Mouse (Mus musculus): Measurements from ENCODE around the gene Tbl1xr1.

Tbl1xr1 gene

DNA sequence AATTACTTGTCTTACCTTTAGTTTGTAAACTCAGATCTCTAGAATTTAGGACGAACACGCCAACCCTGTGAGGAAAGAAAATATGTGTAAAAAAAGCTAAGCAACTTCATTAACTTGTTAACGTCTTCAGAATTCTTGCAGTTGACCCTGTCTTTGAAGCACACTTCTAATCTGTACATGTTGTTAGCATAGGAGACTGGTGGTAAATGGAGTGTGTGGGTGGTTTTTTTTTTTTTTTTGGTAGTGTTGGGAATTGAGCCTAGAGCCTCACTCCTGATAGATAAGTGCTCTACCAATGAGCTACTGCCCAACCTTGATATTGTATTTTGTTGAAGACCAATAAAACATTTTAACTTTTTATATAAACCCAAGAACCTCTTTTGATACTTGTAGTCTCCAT is 2.1 kb downstream of the Tbl1xr1 start:
- CTCF ChIA-PET = interaction anchor here in 1 of 4 experiments (0.7 kb wide), 1 partner anchor 142 kb away, joined by 4 read pairs; no protein-coding TSS in a partner anchor
- POLR2A ChIA-PET = interaction anchor here in 3 of 4 experiments (0.6 to 9.6 kb wide), 33 partner anchors 9 to 1217 kb away, joined by 3 to 136 read pairs (median 4); no protein-coding TSS in a partner anchor

DNA sequence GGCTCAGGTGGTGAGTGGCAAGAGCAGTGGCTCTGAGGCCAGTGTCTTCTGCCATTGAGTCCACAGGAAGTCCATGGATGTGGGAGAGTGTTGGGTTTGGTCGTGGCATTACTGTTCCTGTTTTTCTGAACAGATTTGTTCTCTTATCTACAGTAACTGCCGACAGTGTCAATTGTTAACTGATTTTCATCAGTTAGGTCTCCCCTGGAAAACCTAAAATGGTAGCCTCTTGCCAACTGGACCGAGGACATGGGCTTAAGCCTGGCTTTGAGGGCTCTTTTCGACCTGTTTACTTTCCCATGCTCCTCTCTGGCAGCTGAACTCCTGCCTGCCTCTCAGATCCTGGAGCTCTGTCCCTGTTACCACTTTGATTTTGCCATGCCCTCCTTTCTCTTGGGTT is 5.4 kb downstream of the Tbl1xr1 start:
- POLR2A ChIA-PET = interaction anchor here in 3 of 4 experiments (0.6 to 1.9 kb wide), 14 partner anchors 9 to 145 kb away, joined by 3 to 8 read pairs (median 4); no protein-coding TSS in a partner anchor
- CTCF ChIA-PET = no interaction called here

DNA sequence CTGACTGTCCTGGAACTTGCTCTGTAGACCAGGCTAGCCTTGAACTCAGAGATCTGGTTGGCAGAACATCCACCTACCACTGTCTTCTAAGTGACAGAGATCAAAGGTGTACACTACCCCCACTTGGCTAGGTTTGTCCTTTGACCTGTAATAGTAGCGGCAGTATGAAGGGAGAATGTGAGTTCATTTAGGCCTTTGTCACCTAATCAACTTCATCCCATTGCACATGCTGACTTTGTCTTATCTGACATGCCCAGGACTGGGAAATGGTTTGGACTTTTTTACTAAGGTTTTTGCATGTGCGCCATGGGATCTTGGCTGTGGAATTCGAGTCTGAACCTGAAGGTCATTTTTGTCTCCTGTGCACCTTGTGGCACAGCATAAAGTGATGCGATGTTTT is 6.4 kb downstream of the Tbl1xr1 start:
- CTCF ChIA-PET = no interaction called here
- POLR2A ChIA-PET = interaction anchor here in 2 of 4 experiments (1.0 to 1.5 kb wide), 2 partner anchors 39 to 74 kb away, joined by 3 to 5 read pairs; no protein-coding TSS in a partner anchor

DNA sequence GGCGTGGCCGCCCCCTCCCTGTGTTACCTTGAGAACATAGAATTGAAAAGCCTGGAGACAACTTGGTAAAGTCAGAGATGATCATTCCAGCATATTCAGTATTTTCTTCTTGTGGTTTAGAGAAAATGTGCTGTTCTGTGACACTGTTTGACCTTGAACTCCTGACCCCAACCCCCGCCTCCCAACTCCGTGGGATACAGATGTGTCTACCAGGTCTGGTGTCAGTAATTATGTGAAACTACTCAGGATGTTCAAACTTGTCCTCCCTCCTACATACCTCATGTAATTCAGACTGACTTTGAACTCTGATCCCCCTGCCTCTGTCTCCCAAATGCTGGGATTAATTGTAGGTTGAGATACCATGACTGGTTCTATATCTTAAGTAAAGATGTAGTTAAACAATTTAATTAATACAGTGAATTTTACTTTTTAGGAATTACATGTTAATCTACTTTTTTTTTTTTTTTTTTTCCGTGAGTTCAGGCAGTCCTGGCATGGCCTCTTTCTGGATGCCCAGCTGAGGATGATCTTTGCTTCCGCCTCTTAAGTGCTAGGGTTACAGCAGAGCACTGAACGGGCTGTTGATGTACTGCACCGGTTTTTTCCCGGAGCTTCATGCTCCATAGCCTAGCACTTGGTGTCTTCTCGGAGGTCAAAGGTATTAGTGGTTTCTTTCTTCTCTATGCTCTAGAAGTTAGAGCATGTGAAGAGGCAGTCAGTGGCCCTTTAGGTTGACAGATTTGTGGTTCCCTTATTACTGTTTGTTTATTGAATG is 8.0 kb downstream of the Tbl1xr1 start:
- ChIA-PET CTCF (no interaction called here), POLR2A (interaction anchor here (0.7 to 2.3 kb wide), 13 partner anchors 8 to 72 kb away, joined by 3 to 11 read pairs (median 4); partner anchors contain the start of gene Tbl1xr1 (in 3 of the 4))

DNA sequence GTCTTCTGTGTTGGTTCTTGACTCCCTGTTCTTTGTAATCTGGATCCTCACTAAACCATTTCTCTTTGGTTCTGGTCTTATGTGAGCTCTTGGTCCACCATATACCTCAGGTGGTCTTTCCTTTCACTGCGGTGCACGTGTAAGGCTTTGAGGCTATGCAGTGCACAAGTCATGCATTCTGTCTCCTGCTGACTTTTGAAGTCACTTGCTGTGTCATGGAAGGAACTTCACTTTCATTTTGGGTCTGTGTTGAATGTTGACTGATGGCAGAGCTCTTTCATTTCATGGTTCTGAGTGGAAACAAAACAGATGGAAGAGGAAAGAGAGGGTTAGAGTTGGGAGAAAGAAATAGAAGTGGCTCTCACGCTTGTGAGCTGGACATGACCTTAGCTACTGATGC is 13.4 kb downstream of the Tbl1xr1 start:
- POLR2A ChIA-PET = interaction anchor here (0.5 to 2.3 kb wide), 24 partner anchors 12 to 155 kb away, joined by 3 to 12 read pairs (median 3); partner anchors contain the start of gene Tbl1xr1 (in 3 of the 4)

DNA sequence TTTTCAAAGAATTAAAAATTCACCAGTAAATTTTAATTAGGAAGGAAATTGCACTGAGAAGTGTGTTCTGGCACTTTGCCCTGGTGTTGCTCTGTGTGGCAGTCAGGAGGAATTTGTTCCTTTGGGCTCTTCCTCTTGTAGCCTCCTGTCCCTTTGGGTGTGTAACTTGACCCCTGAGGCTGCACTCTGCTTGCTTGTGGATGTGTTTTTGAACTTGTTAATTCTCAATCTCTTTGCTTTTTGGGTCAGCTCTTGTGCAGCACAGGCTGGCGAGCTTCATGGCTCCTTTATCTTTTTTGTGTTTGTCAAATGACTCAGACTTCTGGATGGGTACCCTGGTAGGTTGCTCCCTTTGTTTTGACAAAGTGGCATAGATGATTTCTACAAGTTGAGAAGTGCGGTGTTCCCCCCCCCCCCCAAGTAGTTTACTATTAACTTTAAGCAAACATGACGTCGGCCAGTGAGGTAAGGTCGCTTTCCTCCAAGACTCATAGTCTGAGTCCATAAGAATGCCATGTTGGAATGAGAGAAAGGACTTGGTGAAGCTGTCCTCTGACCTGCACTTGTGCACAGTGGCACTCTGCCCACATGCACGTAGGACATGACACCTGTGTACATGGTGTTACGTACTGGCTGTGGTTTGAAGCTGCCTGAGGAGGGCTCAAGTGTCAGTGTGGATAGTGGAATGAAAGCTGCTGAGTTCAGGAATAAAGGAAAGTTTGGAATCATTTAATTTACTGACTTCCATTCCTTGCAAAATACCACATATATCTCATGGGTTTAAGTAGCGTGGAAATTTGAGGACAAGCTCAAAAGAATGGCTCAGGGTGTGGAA is 14.2 kb downstream of the Tbl1xr1 start:
- POLR2A ChIA-PET = interaction anchor here (0.5 to 2.3 kb wide), 35 partner anchors 8 to 203 kb away, joined by 3 to 12 read pairs (median 4); partner anchors contain the start of gene Tbl1xr1 (in 3 of the 4)

More for the DNA sequence above, 13.4 kb downstream of the Tbl1xr1 start:
- CTCF ChIA-PET = interaction anchor here in 1 of 4 experiments (0.6 kb wide), 1 partner anchor 93 kb away, joined by 3 read pairs; no protein-coding TSS in a partner anchor

DNA sequence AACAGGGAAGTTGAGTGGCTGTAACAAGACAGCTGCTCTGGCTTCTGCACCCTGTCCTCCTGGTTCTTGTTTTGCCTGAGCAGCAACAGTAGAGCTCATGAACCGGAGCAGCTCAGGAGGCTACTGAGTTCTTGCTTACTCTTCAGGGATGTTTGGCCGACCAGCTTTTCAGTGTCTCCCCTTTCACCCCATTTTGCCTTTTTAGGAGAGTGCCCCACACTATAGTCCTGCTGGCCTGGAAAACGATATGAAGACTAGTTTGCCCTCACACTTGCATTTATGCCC is 14.8 kb downstream of the Tbl1xr1 start:
- CTCF ChIA-PET = interaction anchor here in 2 of 4 experiments (0.6 to 0.9 kb wide), 2 partner anchors 14 to 66 kb away, joined by 3 to 6 read pairs; no protein-coding TSS in a partner anchor
- POLR2A ChIA-PET = interaction anchor here in 3 of 4 experiments (0.6 to 2.3 kb wide), 12 partner anchors 8 to 155 kb away, joined by 3 to 12 read pairs (median 4); partner anchors contain the start of gene Tbl1xr1 (in 1 of the 3)

More for the DNA sequence above, 14.2 kb downstream of the Tbl1xr1 start:
- CTCF ChIA-PET = interaction anchor here in 2 of 4 experiments (0.6 to 0.9 kb wide), 2 partner anchors 14 to 65 kb away, joined by 3 to 6 read pairs; no protein-coding TSS in a partner anchor

DNA sequence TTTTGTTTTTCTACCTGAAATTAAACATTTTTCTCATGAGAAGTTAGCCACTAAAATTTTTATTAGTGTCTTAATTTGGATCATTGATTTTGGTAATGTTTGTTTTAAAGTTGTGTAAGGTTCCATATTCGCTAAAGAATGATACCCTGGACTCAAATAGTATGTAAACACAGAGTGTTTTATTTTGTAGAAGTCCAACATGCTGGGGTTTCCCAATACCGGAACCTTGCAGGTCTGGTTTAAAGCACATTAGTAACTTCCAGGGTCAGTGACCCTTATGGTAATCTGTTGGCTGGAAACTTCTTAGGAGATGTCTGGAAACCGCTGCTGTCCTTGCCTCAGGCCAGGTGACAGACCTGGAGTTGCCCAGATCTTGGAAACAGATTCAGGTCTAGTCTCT is 15.2 kb downstream of the Tbl1xr1 start:
- CTCF ChIA-PET = no interaction called here
- POLR2A ChIA-PET = interaction anchor here in 2 of 4 experiments (0.5 to 1.7 kb wide), 7 partner anchors 10 to 63 kb away, joined by 3 to 7 read pairs (median 3); partner anchors contain the start of gene Tbl1xr1 (in 1 of the 2)

DNA sequence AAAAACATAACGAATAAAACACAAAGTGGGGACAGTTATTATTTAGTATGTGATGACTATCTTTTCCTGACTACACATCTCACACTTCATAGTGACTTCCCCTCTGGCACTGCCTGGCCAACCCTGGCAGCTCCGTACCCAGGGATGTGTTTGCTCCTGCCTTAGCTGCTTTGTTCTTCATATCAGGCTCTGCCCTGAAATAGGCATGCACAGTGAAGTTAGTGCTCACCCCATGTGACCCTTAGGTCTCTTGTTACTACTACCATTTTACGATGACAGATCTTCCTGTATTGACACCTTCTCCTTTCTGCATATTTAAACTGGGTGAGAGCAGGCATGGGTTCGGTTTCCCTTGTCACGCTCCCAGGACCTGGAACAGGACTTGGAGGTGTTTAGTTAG is 16.3 kb downstream of the Tbl1xr1 start:
- POLR2A ChIA-PET = interaction anchor here in 2 of 4 experiments (1.0 to 3.0 kb wide), 10 partner anchors 11 to 71 kb away, joined by 3 to 13 read pairs (median 4); partner anchors contain the start of gene Tbl1xr1 (in 1 of the 2)
- CTCF ChIA-PET = interaction anchor here in 2 of 4 experiments (0.6 kb wide), 2 partner anchors 40 to 408 kb away, joined by 3 to 4 read pairs; no protein-coding TSS in a partner anchor

DNA sequence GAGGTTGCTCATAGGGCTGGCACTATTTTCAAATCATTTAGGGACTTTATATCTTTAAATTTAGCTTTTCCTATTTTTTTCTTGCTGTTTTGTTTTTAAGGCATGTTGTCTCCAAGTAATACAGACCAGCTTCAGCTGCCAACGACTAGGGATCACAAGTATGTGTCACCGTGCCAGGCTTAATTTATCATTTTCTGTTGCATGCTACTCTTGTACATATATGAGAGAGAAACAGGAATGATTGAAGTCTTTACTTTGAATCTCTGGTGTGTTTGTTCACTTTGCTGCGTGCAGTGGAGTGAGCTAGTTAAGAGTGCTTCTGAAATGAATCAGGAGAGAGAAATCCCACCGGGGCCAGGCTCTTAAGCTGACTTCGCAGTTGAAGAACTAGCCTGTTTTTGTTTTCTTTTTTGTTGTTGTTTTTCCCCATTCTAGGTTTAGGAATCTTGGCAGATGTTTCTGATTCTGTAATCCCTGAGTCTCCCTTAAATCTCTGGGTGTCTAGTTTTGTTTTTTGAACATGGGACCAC is 27.6 kb downstream of the Tbl1xr1 start:
- POLR2A ChIA-PET = interaction anchor here in 3 of 4 experiments (0.5 to 3.2 kb wide), 15 partner anchors 9 to 169 kb away, joined by 3 to 12 read pairs (median 4); partner anchors contain the start of gene Tbl1xr1 (in 2 of the 3)
- CTCF ChIA-PET = interaction anchor here in 1 of 4 experiments (0.6 kb wide), 1 partner anchor 15 kb away, joined by 3 read pairs; no protein-coding TSS in a partner anchor

DNA sequence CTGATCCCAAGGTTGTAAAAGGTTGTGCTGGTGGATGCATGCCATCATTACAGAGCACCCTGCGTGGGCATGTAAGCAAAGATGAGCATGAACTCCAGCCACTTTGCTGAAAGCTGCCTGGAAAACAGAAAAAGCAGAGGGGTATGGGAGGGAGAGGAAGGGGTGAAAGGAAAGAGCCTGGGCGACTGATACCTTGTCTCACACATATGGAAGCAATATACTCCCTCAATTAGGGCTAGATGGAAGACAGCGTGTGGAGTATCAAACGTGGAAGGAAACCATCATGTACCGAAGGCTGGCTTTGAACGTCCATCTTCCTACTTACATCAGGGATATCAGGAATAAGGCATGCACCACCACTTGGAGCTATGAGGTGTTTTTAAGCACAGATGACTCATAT is 29.0 kb downstream of the Tbl1xr1 start:
- CTCF ChIA-PET = no interaction called here
- POLR2A ChIA-PET = interaction anchor here in 3 of 4 experiments (0.7 to 3.2 kb wide), 10 partner anchors 9 to 810 kb away, joined by 3 to 12 read pairs (median 4); partner anchors contain the start of gene Tbl1xr1 (in 1 of the 3)

DNA sequence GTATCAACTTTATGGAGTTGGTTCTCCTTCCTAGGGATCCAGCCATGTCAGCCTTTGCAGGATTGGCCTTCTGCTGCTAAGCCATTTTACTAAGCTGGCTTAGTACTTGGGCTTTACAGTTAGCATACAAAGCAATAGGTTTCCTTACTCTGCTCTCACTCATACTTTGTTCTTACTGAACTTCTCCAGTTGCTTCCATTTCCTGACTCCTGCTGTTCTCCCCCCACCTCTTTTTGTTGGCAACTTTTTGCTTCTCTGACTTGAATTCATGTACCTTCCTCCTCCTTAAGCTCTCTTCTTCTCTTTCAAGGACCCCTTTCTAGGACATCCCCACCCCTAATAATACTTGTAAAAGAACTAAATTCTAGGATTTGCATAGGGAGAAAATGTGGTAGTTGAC is 31.6 kb downstream of the Tbl1xr1 start:
- CTCF ChIA-PET = no interaction called here

DNA sequence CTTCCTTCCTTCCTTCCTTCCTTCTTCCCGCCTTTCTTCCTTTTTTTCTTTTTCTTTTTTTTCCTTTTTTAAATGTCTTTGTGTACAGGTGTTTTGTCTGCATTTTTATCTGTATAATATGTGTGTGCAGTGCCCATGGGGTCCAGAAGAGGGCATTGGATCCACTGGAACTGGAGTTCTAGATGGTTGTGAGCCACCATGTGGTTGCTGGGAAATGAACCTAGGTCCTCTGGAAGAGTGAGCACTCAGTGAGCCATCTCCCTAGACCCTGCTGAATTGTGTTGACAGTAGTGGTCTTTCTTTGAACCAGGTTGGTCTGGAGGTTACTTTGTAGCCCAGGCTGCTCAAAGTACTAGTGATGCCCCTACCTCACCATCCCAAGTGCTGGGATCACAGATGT is 33.2 kb downstream of the Tbl1xr1 start:
- CTCF ChIA-PET = no interaction called here
- POLR2A ChIA-PET = no interaction called here

More for the DNA sequence above, 31.6 kb downstream of the Tbl1xr1 start:
- POLR2A ChIA-PET = interaction anchor here in 2 of 4 experiments (0.5 to 1.9 kb wide), 10 partner anchors 8 to 496 kb away, joined by 3 to 7 read pairs (median 3); partner anchors contain the start of gene Tbl1xr1 (in 1 of the 2)

DNA sequence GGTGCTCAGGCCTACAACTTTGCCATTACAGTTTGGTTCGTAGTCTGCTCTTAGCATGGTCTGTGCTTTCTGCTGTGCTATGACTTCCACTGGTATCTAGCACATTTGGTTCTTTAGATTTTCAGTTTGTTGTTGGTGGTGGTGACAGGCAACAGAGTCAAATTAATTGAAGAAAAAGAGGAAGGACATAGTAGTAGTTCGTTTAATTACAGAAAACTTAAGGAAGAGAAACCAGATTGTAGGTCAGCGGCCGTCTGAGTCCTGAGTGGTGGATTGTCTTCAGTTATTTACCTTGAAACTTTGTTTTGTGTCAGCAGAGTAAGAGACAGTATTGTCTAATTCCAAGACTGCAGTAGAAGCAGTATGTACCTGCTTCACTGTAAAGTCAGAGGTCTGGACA is 37.3 kb downstream of the Tbl1xr1 start:
- CTCF ChIA-PET = no interaction called here
- POLR2A ChIA-PET = interaction anchor here in 2 of 4 experiments (0.8 to 1.5 kb wide), 6 partner anchors 8 to 30 kb away, joined by 3 to 5 read pairs (median 4); no protein-coding TSS in a partner anchor

DNA sequence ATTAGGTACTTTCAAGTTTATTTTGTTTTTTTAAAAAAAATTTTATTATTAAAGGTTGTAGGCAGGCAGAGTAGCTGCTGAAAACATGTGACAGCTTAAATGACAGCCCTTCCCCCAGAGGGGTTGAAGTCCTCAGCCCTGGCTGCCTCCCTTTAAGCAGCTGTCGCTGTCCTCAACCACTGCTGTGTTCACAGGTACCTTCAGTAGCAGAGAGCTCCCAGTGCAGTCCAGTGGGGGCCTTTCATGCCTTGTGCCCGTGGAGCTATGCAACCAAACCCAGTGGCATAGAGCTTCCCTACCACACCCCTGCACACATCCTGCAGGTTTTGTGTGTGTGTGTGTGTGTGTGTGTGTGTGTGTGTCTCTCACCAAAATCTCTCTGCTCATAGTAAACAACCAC is 38.8 kb downstream of the Tbl1xr1 start:
- ChIA-PET POLR2A (interaction anchor here in 3 of 4 experiments (0.5 to 3.2 kb wide), 15 partner anchors 8 to 78 kb away, joined by 3 to 11 read pairs (median 4); no protein-coding TSS in a partner anchor), CTCF (interaction anchor here in 2 of 4 experiments (0.7 to 0.8 kb wide), 2 partner anchors 28 to 29 kb away, joined by 3 to 6 read pairs; no protein-coding TSS in a partner anchor)

DNA sequence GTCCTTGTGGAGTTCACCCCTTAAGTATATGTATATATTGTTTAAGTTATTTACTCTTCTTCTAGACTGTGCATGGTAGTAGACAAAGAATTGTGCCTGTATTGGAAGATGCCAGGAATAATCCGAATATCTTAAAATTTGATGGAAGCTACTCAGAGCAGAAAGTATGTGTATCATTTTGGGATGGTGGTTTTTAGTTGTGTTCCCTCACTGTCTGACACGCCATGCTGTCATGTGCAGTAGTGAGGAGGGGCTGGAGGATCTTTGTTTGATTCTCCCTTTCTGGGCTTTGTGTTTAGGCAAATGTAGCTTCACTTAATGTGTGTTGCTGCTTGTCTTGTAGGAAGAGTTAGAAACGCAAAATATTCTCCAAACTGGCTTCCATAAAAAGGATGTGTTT is 39.2 kb downstream of the Tbl1xr1 start:
- POLR2A ChIA-PET = interaction anchor here in 3 of 4 experiments (0.5 to 3.2 kb wide), 13 partner anchors 8 to 78 kb away, joined by 3 to 11 read pairs (median 4); no protein-coding TSS in a partner anchor
- CTCF ChIA-PET = interaction anchor here in 1 of 4 experiments (0.8 kb wide), 1 partner anchor 28 kb away, joined by 6 read pairs; no protein-coding TSS in a partner anchor

DNA sequence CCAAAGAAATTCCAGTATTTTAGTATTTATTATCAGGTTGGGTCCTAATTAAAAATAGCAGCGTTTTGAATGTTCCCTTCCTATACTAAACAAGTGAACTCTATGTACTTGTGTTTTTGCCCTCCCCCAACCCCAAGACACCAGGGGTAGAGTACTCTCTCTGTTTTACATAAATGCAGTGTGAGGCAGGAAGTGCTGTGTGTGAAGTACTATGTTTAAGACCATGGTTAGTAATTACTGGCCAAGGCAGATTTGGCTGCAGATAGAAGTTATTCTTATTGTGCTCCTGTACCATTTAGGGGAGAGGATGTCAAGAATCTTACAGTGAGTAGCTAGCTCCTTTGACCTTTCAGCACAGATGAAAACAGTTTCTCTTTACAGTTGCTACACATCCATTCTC is 39.7 kb downstream of the Tbl1xr1 start:
- ChIA-PET CTCF (no interaction called here), POLR2A (interaction anchor here in 2 of 4 experiments (1.3 to 3.2 kb wide), 5 partner anchors 9 to 50 kb away, joined by 3 to 11 read pairs (median 3); no protein-coding TSS in a partner anchor)

All from embryonic stem cell, embryonic (primary cell).